Mouse (Mus musculus) monocyte, adult 5-6 weeks (primary cell): ENCODE measurements around the gene Rnf133. TPM values are rescaled to one million over a fixed set of nuclear protein-coding genes. Genes with fewer than 3 reads are reported as not detected.

ENCODE experiments used
- ATAC-seq: fragments of 153-309, 156-312 bp; replicated peaks from 2 replicates; pipeline ENCODE4 v1.8.0; 2017; ENCODE audit warnings: mild to moderate bottlenecking; ENCODE audit not compliant: low TSS enrichment, insufficient number of reproducible peaks, severe bottlenecking, poor library complexity, low FRiP score
- total RNA-seq: library from RNA; stranded (forward); fragments of 200-1000, 200-491, 200-594 nt; gene quantifications from 3 replicates; pipeline ENCODE4 v1.2.3, GENCODE M21; 2017

Rnf133 gene
- total RNA-seq = 0.68 TPM in 1 of 3 replicates, not detected in the others

GRCm38 (mm10) chr6:23650205-23650604 is at the start of gene Rnf133:
Gene Rnf133 (minus strand): TSS chr6:23650305.
- no peak for ATAC-seq

- ATAC-seq = no peak
Observed at GRCm38 (mm10) chr6:23678172-23678571, 28.1 kb upstream of the Rnf133 start.

GRCm38 (mm10) chr6:23655036-23655435 is 4.9 kb upstream of the Rnf133 start, which contains the start of gene Rnf148:
Gene Rnf148 (minus strand): TSS chr6:23655136.
- ATAC-seq = no peak

GRCm38 (mm10) chr6:23648732-23649131 is 1.4 kb downstream of the Rnf133 start:
- ATAC-seq = no peak

- no peak for ATAC-seq
Observed at GRCm38 (mm10) chr6:23647627-23648247, 2.4 kb downstream of the Rnf133 start.

GRCm38 (mm10) chr6:23637081-23637480 is 13.0 kb downstream of the Rnf133 start:
- no peak for ATAC-seq

GRCm38 (mm10) chr6:23635208-23635607 is 14.9 kb downstream of the Rnf133 start:
- no peak for ATAC-seq

GRCm38 (mm10) chr6:23634016-23634415 is 16.1 kb downstream of the Rnf133 start:
- ATAC-seq = no peak

- ATAC-seq = no peak
Observed at GRCm38 (mm10) chr6:23630465-23630864, 19.6 kb downstream of the Rnf133 start.

Other genes with a start within 250 kb of the Rnf133 start
- not detected in 3 replicates for gene Rnf148, start 4.8 kb upstream of the Rnf133 start, total RNA-seq
- 0.53 TPM in 1 of 3 replicates, not detected in the others for gene Cadps2, start 189.1 kb upstream of the Rnf133 start, total RNA-seq